Mouse (Mus musculus) spleen, adult 18-20 months (tissue): ENCODE measurements around the gene Reep3.

Source experiments
- DNase-seq, 2 experiments: peaks; one replicate each; pipeline ENCODE4 v3.0.0; 2022; ENCODE audit warnings: mixed read lengths in 2 of 2

The Reep3 gene

DNA sequence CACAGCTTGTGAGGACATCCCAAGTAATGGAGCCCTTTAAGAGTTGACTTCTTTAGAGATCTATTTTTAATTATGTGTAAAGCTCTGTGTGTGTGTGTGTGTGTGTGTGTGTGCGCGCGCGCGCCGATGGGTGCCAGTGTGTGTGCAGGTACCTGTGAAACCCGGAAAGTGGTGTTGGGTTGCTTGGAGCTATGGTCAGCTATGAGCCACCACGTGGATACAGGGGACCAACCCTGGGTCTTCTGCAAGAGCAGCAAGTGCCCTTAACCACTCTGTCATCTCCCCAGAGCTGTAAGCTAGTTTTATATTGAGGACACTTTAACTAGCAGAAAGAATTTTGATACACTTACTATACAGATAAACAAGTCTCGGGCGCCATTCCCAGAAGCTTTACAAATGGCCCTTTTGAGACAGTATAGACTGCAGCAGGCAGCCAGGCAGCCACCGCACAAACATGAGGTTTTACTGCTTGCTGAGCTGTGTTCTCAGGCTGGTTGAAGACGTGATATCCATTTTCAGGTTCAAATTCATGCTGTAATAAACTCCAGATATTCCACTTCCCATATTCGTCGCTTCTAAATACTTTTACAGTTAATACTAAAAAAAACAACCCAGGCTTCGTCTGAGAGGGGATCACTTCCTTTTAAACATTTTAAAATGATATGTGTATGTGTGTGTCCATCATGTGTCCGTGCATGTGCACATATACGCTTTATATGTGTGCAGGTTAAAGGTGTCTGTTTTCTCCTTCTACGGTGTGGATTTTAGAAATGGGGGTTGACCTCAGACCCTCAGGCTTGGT is 15.3 kb downstream of the Reep3 start:
- DNase-seq: no peak

DNA sequence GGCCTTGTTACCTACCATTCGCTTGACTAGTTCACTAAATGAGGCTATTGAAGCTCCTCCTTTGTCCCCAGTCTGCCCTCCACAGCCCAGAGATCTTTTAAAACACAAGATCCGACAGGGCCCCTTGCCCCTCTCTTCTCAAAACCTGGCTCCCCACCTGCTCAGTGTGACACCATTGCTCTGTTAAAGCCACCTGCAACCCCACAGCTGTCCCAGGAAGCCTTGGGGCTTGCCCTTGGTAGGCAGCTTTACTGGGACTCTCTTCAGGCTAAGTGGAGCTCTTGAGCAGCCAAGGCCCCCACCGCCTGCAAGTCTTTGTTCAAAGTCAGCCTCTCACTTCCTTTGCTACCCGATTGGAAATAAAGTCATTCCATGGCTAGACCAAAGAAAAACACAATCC is 17.7 kb downstream of the Reep3 start:
- DNase-seq: no peak

GRCm38 (mm10) chr10:67075931-67076878 is 20.5 kb downstream of the Reep3 start:
- DNase-seq: no peak

DNA sequence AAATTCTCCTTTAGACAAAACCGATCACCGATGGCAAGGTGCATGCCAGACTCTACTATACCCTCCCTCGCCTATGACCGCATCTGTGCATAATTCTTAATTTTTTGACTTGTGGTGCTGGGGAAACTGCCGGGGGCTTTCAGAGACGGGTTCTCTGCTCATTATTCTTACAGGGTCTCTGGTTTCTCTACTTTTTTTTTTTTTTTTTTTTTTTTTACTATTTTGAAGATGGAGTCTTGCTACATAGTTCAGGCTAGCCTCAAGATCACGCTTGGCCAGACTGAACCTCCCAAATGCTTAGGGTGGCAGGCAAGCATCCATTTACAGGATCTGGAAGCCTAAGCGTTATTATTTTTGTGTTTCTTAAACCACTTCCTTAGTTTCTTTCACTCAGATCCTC is 23.2 kb downstream of the Reep3 start:
- no peak for DNase-seq

- no peak for DNase-seq
Measured at GRCm38 (mm10) chr10:67072600-67072999, 24.1 kb downstream of the Reep3 start.

DNA sequence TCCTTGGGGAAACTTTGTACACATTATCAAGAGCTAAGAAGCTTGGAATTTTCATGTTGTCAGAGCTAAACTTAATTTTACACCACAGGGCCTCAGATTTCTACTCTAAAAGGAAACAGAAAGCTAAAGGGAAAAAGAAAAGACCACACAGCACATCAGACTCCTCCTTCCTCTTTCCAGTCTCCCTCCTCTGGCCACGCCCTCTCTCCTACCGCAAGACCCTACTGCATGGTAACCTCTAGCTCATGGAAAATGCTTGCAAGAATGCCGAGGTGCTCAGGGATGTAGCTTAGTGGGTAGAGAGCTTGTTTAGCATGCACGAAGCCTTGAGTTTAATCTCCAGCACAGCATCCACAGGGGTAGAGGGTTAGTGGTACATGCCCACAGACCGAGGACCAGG is 24.9 kb downstream of the Reep3 start:
- DNase-seq: peak; percentile 26 to 40

GRCm38 (mm10) chr10:67071389-67071788 is 25.4 kb downstream of the Reep3 start:
- DNase-seq: no peak

DNA sequence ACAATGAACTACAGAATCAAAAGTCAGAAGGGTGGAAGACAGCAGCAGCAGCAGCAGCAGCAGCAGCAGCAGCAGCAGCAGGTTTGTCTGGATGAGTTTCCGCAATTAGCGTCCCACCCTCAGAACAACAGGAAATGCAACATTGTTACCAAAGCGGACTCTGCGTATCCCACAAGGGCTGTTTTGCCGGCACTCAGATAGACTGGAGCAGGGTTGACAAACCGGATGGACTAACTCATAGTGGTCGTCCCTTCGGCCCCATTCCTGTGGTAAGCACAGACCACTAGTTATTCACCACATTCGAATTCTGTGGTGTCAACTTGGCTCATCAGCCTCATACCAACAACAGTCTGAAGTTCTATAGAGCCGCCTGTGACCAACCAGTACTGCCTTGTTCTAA is 27.7 kb downstream of the Reep3 start:
- DNase-seq: no peak

- no peak for DNase-seq
Measured at GRCm38 (mm10) chr10:67066421-67066820, 30.3 kb downstream of the Reep3 start.

DNA sequence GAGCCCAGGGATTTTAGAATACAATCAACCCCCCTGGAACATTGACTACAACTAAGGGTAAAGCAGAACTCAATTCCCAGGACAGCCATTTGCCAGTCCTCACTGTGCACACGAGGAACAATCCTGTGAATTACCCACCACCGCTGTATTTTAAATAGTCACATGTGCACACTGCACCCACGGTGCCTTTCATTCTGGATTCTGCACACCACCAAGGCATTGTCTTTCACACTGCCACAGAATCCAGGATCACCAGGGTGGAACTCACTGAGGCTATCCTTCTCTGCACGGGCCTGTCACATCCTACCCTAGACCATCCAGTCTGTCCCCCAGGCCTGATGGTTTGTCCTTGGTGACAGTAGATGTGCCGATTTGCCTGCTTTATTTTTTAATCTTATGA is 30.8 kb downstream of the Reep3 start:
- DNase-seq: no peak

DNA sequence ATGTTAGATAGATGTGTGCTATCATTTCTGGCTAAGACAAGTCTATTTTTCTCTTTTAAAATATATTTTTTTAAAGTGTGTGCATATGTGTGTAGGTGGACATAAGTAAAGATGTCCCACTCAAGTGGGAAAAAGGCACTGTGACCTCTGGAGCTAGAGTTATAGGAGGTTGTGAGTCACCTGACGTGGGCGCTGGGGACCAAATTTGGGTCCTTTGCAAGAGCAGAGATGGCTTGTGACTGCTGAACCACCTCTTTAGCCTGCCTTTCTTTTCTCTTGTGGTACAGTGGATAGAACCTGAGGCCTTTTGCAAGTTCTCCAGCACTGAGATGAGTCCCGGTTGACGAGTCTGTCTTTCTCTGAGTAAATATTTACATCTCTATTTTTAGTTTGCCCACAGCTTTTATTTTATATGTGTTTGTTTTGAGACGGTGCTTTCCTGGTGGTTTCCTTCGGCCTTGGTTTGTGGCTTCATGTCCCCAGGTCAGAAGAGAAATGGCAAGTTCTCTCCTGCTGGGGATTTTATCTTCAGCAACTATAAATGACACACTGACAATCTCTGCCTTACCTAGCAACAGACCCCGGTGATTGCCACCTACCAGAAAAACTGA is 31.4 kb downstream of the Reep3 start:
- no peak for DNase-seq

- DNase-seq: no peak
Measured at GRCm38 (mm10) chr10:67061823-67062222, 34.9 kb downstream of the Reep3 start.

GRCm38 (mm10) chr10:67061367-67061801 is 35.4 kb downstream of the Reep3 start:
- DNase-seq: no peak

GRCm38 (mm10) chr10:67058702-67059101 is 38.0 kb downstream of the Reep3 start:
- no peak for DNase-seq

DNA sequence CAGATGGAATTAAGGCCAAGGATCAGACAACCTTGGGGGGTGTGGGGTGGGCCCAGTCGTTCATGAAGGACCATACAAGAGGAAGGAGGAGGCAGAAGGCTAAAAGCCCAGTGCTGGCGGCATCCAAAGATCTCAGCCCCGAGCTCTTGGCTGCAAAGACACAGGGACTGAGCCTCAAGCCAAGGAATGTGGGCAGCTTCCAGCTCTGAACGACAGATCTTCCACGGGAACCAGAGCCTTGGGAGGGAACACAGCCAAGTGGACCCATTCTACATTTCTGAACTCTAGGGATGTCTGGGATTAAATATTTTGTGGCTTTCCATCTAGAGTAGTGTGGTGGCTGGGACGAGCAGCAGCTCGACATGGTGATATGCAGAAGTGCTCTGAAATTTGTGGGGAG is 38.4 kb downstream of the Reep3 start:
- no peak for DNase-seq

DNA sequence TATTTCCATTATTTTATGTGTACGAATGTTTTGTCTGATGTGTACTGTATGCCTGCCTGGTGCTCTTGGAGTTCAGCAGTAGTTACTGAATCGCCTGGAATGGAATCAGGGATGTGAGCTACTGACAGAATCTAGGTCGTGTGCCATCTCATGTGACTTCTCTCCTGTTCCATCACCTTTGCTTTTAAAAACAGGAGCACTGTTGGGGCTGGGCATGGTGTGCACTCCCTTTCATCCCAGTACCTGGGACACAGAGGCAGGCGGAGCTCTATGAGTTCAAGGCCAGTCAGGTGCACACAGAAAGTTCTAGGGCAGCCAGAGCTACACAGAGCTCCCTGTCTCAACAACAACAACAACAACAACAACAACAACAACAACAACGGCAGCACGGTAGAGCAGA is 39.0 kb downstream of the Reep3 start:
- no peak for DNase-seq

- no peak for DNase-seq
Measured at GRCm38 (mm10) chr10:67057208-67057607, 39.5 kb downstream of the Reep3 start.

DNA sequence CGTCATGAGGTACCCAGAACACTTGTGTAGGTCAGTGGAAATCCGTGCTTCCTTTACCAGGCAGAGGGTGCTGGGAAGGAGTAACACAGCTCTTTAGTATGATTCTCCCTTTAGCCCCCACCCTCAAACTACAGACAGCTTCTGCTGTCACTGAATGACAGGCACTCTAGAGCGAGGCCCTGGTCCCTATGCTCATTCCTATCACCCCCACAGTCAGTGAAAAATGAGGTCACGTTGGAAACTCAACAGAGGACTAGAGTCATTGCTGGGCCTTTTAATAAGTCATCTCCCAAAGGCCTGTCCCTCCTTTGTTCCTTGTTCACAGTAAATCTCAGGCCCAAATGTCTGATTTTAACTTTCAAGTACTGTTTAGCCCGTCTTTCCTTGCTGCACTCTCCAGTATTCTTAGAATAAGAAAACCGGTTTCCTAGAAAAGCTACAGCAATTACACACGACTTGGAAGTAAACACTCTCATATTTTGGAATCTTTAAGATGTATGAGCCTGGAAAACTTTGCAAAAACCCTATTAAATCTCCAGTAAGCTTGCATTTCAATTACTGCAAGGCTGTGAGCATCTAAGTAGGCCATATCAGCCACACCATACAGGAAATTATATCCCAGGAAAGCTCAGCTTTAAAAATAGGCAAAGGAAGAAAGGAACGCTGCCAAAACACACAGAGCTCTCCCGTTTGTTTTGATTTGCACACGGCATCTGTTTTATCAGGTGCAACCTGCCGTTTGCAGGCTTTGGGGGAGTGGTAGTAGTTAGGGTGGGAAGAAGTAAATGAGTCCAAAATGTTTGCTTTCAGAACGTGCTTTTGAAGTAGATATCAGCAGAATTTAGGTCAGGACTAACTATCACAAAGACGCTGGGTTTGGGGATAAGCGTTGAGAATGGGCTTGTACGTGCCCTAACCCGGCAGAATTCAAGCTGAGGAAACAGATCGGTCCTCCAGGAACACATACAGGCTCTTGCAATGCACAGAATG is 40.6 kb downstream of the Reep3 start:
- no peak for DNase-seq

DNA sequence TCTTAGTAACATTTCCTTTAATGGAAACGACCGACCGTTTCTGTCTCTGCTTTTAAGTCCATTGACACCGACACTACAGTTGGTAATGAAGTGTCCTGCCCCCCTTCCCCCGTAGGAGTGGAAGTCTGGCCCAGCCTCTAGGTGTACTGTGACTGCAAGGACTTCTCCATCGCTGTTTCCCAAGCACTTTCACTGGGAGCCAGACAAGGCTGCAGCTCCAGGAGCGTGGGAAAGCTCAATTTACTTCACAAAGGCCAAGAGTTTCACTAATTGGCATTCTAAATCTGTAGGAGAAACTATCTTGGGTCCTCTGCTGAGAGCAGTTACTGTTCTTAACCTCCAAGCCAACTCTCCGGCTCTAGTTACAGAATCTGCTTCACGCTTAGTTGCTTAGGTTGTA is 43.3 kb downstream of the Reep3 start:
- DNase-seq: no peak

- DNase-seq: no peak
Measured at GRCm38 (mm10) chr10:67052429-67052828, 44.3 kb downstream of the Reep3 start.

GRCm38 (mm10) chr10:67051466-67051865 is 45.3 kb downstream of the Reep3 start:
- no peak for DNase-seq

DNA sequence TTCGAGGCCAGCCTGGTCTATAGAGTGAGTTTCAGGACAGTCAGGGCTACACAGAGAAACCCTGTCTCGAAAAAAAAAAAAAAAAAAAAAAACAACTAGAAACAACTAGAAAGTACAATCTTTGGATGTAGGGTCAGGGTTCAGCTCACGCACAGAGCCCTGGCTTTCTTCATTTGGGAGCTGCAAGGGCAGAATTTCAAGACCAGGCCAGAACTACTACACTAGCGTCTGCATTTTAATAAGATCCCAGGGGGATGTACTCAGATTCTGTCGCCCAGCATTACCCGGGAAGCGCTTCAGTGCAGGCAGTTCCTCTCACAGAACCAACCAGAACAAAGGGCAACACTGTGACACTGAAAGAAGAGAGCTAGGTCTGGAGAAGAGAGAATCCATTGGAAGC is 46.0 kb downstream of the Reep3 start:
- DNase-seq: no peak
